Mouse (Mus musculus) limb, embryonic 15.5 days (tissue): ENCODE measurements around the gene Armcx1. TPM values are rescaled to one million over a fixed set of nuclear protein-coding genes. Genes with fewer than 3 reads are reported as not detected.
"Not testable (repeated sequence)": the region's sequence is repeated elsewhere in the genome, so short reads cannot be mapped to it uniquely, and the experiment has no call there.

Experiments used
- ATAC-seq: fragments of 200-750 bp; cut with Nextera tagmentation; 2 replicates; pipeline ENCODE4 v1.8.0; 2017; ENCODE audit warnings: low read depth, moderate TSS enrichment; ENCODE audit not compliant: insufficient number of reproducible peaks, low FRiP score, low TSS enrichment
- H3K27ac ChIP-seq: fragments of 300-500 bp; sonication (generic); 2 replicates; pipeline ENCODE4 v1.5.1; 2015; ENCODE audit warnings: moderate library complexity, mild to moderate bottlenecking, inconsistent platforms
- H3K27me3 ChIP-seq: fragments of 300-500 bp; sonication (generic); 2 replicates; pipeline ENCODE4 v1.6.1; 2015; ENCODE audit warnings: inconsistent platforms
- H3K36me3 ChIP-seq: fragments of 300-500 bp; sonication (generic); 2 replicates; pipeline ENCODE4 v1.6.1; 2015; ENCODE audit warnings: inconsistent platforms
- H3K4me1 ChIP-seq: fragments of 300-500 bp; sonication (generic); 2 replicates; pipeline ENCODE4 v1.6.1; 2015; ENCODE audit warnings: inconsistent platforms
- H3K4me2 ChIP-seq: fragments of 300-500 bp; sonication (generic); 2 replicates; pipeline ENCODE4 v1.6.1; 2015; ENCODE audit warnings: mild to moderate bottlenecking, inconsistent platforms
- H3K4me3 ChIP-seq: fragments of 300-500 bp; sonication (generic); 2 replicates; pipeline ENCODE4 v1.5.1; 2015; ENCODE audit warnings: mild to moderate bottlenecking, inconsistent platforms
- H3K9ac ChIP-seq: fragments of 300-500 bp; sonication (generic); 2 replicates; pipeline ENCODE4 v1.6.1; 2015; ENCODE audit warnings: inconsistent platforms
- H3K9me3 ChIP-seq: fragments of 300-500 bp; sonication (generic); 2 replicates; pipeline ENCODE4 v1.6.1; 2016; ENCODE audit warnings: inconsistent platforms
- WGBS: fragments of 180-500 bp; shearing (Covaris S2); methylation state at CpG from one replicate; pipeline ENCODE4 v1.1.7; 2015; 5-methylcytosine and 5-hydroxymethylcytosine counted together
- polyA plus RNA-seq: library from polyadenylated mRNA; unstranded; fragments of >200 nt; fragmentation: Nextera tagmentation; extraction: Ambion mirVana; gene quantifications from 2 replicates; pipeline ENCODE4 v1.2.1, GENCODE M21; 2015

Armcx1 gene
- polyA plus RNA-seq, result 66.5 TPM in 2 replicates

DNA sequence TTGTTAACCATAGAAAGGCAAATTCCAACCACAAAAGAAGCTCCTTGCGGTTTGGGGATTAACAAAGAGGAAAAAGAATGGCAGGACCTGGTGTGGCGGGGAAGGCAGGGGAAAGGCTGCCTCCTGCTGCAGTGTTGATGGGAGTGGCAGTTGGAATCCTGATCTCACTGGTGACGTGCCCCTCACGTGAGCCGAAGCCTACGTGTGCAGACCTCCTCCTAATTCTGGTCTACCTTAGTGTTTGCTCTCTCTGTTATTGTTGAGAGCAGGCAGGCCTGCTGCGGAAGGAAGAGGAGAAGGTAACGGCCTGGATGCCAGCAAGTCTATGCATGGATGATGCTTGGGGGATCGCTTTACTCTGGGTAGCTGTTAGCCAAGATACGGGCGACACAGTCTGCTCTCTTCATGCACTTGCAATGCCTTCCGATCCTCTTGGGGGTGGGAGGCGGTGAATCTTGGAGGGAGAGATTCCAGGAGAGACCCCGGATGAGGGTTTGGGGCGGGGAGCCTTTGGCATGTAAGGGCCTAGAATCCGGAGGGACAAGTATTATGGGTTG is at the start of gene Armcx1:
TSS of gene Armcx1 (plus strand) at position 212 of the 557 bp plus-strand sequence.
- no peaks in the 10 kb centered on the region for H3K4me1 ChIP-seq
- H3K9ac ChIP-seq, result peak within 1 kb of the TSS; percentile 32; the same call in 1 of the 2 replicates
- peak; percentile 93 for ATAC-seq
- peak within 1 kb of the TSS; percentile 53 for H3K4me3 ChIP-seq
- H3K27ac ChIP-seq, result peak within 1 kb of the TSS; percentile 90
- peak within 1 kb of the TSS; percentile 40 for H3K4me2 ChIP-seq
- H3K27me3 ChIP-seq, result peaks cover 12% of the 10 kb centered on the region; the same call in 1 of the 2 replicates
- H3K36me3 ChIP-seq, result peaks cover 12% of the 10 kb centered on the region
- WGBS, result 19% methylated on average over 16 of the region's 16 CpGs
- no peaks in the 10 kb centered on the region for H3K9me3 ChIP-seq

DNA sequence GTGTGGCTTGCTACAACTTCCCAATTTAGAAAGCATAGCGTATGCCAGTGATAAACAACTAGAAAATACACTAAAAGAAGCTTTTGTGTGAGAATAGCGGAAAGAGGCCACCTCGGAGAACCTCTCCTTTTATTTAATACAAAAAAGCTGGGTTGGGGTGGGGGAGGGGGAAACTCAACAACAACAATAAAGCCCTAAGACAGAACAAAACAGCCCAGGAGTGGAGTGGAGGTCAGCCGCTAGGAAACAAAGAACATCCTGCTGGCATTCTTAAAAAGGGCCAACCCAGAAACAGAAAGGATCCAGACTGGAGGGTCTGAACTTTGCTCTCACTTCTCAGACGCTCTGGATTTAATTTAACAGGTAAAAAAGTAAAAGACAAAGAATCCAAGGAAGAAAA is 42.7 kb upstream of the Armcx1 start:
- Histone ChIP-seq H3K4me3 (no peak overlapping the region), H3K27me3 (no peaks in the 10 kb centered on the region), H3K9me3 (no peaks in the 10 kb centered on the region), H3K36me3 (no peaks in the 10 kb centered on the region), H3K9ac (no peak overlapping the region), H3K27ac (no peak overlapping the region), H3K4me1 (no peaks in the 10 kb centered on the region), H3K4me2 (no peak overlapping the region)
- ATAC-seq, result no peak
- 47% methylated on average over 5 of the region's 5 CpGs for WGBS

DNA sequence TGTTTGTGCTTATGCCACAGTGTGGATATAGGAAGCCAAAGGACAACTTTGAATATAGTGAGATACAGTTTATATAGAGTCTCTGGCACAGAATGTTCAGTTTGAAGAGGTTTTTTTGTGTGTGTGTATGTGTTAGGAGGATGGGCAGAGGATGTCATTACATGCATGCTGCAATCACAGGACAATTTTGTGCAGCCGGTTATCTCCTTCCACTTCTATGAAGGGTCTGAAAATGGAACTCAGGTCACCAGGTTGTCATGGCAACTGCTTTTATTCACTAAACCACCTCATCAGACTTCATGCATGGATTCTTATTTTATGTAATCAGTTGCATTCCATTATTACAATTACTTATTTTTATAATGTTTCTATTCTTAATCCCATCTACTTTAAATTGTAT is 41.8 kb upstream of the Armcx1 start:
- ATAC-seq, result no peak
- 63% methylated on average over 1 of the region's 1 CpGs for WGBS
- no peaks in the 10 kb centered on the region for H3K27me3 ChIP-seq
- no peak overlapping the region for H3K9ac ChIP-seq
- no peaks in the 10 kb centered on the region for H3K36me3 ChIP-seq
- H3K4me3 ChIP-seq, result no peak overlapping the region
- H3K9me3 ChIP-seq, result no peaks in the 10 kb centered on the region
- H3K4me2 ChIP-seq, result no peak overlapping the region
- no peak overlapping the region for H3K27ac ChIP-seq
- H3K4me1 ChIP-seq, result no peaks in the 10 kb centered on the region

DNA sequence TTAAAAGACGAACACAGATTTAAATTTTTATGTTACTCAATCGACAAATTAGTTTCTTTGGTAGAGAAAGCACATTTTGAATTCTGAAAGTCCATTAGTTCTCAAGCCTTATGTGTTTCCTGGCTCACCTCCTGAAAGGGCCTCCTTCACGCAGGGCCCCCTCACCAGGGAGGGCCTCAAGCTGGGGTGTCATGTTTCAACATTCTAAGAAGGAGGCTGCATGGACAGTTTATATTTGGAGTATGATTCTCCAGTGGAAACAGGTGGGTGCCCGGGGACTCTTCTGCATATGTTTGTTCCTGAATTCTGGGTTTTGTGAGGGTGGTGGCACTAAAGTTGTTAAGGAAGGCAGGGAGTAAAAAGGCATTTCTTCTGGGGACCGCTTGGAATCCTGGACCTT is 32.8 kb upstream of the Armcx1 start:
- Histone ChIP-seq H3K4me3 (peak overlapping the region; percentile 54), H3K4me2 (peak overlapping the region; percentile 32), H3K4me1 (no peaks in the 10 kb centered on the region), H3K27me3 (0 out of 2 replicates have a peak, but pooled peaks cover 8% of the 10 kb centered on the region), H3K36me3 (peaks cover 8% of the 10 kb centered on the region; the same call in 1 of the 2 replicates), H3K27ac (peak overlapping the region; percentile 77), H3K9me3 (no peaks in the 10 kb centered on the region), H3K9ac (no peak overlapping the region)
- WGBS, result 32% methylated on average over 5 of the region's 5 CpGs
- ATAC-seq, result no peak

DNA sequence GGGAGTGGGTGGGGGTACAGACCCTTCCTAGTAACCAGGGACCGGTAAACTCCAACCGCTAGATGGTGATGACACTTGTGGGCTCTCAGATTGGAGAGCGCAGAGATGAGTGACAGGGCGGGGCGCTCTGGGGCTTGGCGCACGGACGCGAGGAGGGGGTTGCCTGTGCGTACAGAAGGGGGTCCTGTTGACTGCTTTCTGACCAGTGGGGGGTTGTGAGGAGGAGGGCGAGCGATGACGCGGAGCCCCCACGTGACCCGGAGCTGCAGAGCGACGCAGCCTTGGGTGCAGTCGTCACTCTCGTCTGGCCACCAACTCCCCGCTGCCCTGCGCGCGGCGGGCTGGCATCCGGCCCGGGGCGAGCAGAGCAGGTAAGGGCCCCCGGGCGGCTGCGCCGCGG is 31.5 kb upstream of the Armcx1 start, which contains the start of gene Armcx4:
TSS of gene Armcx4 (plus strand) at position 253 of the 400 bp plus-strand sequence.
- peak within 1 kb of the TSS; percentile 56 for H3K9ac ChIP-seq
- peaks cover 12% of the 10 kb centered on the region; the same call in 1 of the 2 replicates for H3K27me3 ChIP-seq
- H3K27ac ChIP-seq, result peak within 1 kb of the TSS; percentile 89
- H3K4me1 ChIP-seq, result no peaks in the 10 kb centered on the region
- ATAC-seq, result peak; percentile 89
- H3K4me3 ChIP-seq, result peak within 1 kb of the TSS; percentile 54
- no peaks in the 10 kb centered on the region for H3K9me3 ChIP-seq
- H3K4me2 ChIP-seq, result peak within 1 kb of the TSS; percentile 38
- peaks cover 19% of the 10 kb centered on the region for H3K36me3 ChIP-seq
- WGBS, result 19% methylated on average over 20 of the region's 33 CpGs

DNA sequence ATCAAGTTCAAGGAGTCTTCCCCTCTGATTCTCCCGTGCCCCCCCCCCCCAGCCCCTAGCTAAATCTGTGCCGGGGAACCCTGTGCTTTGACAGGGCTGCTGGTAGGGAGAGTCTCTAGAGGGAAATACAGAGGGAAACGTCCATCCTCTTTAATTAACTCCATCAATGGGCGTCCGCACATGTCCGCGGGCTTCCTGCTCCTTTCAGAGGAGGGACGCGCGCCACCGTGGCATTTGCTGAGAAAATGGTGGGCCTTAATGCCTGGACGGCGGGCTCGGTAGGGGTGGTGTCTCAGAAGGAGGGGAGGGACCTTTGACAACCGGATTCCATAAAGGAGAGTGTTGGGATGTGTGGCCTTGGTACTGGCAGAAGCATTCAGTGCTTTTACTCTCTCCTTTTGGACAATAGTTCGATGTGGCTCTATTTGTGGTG is 31.0 kb upstream of the Armcx1 start:
- ATAC-seq, result peak; percentile 44; the same call in 1 of the 2 replicates
- Histone ChIP-seq H3K27me3 (peaks cover 12% of the 10 kb centered on the region; the same call in 1 of the 2 replicates), H3K4me1 (no peaks in the 10 kb centered on the region), H3K4me3 (peak overlapping the region; percentile 54), H3K27ac (peak overlapping the region; percentile 89), H3K36me3 (peaks cover 23% of the 10 kb centered on the region), H3K4me2 (peak overlapping the region; percentile 38), H3K9ac (peak overlapping the region; percentile 56), H3K9me3 (no peaks in the 10 kb centered on the region)
- 21% methylated on average over 16 of the region's 16 CpGs for WGBS

DNA sequence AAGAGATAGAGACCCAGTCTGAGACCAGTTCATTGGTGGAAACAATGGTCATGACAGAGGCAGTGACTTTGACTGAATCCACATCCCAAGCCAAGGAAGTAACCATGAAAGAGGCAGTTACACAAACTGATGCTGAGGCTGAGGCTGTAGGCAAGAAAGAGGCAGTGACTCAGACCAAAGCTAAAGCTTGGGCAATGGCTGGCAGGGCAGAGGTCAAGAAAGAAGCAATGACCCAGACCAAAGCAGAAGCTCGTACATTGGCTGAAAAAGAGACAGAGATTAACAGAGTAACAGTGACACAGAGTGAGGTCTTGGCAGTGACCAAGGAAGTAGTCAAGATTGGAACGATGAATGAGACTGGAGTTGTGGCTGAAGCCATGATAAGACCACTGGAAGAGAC is 28.1 kb upstream of the Armcx1 start:
- WGBS, result 85% methylated on average over 2 of the region's 2 CpGs
- Histone ChIP-seq H3K36me3 (peaks cover 37% of the 10 kb centered on the region), H3K4me3 (no peak overlapping the region)

DNA sequence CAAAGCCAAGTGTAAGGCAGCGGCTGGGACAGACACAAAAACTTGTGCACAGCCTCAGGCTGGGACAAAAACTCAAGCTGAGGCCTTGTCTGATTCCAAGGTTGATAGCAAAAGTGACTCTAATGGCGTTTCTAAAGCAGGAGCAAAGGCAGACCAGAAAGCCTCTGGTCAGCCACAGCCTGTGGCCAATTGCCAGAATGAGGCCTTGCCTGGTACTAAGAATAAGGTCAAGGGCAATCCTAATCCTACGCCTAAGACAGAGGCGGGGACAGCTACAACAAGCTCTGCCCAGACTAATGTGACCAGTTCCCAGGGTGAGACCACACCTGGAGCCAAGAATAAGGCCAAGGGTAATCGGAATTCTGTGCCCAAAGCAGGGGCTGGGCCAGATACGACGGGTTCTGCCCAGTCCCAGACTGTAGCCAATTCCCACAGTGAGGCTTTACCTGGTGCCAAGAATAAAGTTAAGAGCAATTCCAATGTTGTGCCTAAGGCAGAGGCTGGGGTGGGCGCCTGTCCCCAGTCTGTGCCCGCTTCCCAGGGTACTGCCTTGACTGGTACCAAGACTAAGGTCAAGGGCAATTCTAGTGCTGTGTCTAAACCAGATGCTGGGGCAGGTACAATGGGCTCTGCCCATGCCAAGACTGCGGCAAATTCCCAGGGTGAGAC is 26.8 kb upstream of the Armcx1 start:
- no peak overlapping the region for H3K4me2 ChIP-seq
- H3K9me3 ChIP-seq, result no peaks in the 10 kb centered on the region
- H3K27me3 ChIP-seq, result peaks cover 17% of the 10 kb centered on the region; the same call in 1 of the 2 replicates
- H3K36me3 ChIP-seq, result peaks cover 40% of the 10 kb centered on the region
- H3K4me3 ChIP-seq, result no peak overlapping the region
- H3K27ac ChIP-seq, result no peak overlapping the region
- WGBS, result 92% methylated on average over 10 of the region's 10 CpGs
- no peak for ATAC-seq
- no peak overlapping the region for H3K9ac ChIP-seq
- no peaks in the 10 kb centered on the region for H3K4me1 ChIP-seq

More for the DNA sequence above, 28.1 kb upstream of the Armcx1 start:
- H3K9me3 ChIP-seq, result no peaks in the 10 kb centered on the region
- H3K4me1 ChIP-seq, result no peaks in the 10 kb centered on the region
- ATAC-seq, result no peak
- H3K4me2 ChIP-seq, result no peak overlapping the region
- H3K27me3 ChIP-seq, result peaks cover 12% of the 10 kb centered on the region; the same call in 1 of the 2 replicates
- H3K27ac ChIP-seq, result no peak overlapping the region
- H3K9ac ChIP-seq, result no peak overlapping the region

DNA sequence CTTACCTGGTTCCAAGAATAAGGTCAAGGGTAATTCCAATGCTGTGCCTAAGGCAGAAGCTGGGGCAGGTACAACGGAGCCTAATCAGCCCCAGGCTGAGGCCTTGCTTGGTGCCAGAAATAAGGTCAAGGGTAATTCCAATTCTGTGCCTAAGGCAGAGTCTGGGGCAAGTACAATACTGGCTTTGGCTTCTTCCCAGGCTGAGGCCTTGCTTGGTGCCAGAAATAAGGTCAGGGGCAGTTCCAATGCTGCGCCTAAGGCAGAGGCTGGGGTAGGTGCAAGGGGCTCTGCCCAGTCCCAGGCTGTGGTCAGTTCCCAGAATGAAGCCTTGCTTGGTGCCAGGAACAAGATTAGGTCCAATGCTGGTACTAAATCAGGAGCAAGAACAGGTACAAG is 26.2 kb upstream of the Armcx1 start:
- peaks cover 12% of the 10 kb centered on the region; the same call in 1 of the 2 replicates for H3K27me3 ChIP-seq
- 88% methylated on average over 2 of the region's 2 CpGs for WGBS
- ATAC-seq, result no peak
- no peak overlapping the region for H3K4me3 ChIP-seq
- peaks cover 40% of the 10 kb centered on the region for H3K36me3 ChIP-seq
- no peaks in the 10 kb centered on the region for H3K9me3 ChIP-seq
- no peak overlapping the region for H3K27ac ChIP-seq
- no peak overlapping the region for H3K4me2 ChIP-seq
- no peaks in the 10 kb centered on the region for H3K4me1 ChIP-seq
- no peak overlapping the region for H3K9ac ChIP-seq

DNA sequence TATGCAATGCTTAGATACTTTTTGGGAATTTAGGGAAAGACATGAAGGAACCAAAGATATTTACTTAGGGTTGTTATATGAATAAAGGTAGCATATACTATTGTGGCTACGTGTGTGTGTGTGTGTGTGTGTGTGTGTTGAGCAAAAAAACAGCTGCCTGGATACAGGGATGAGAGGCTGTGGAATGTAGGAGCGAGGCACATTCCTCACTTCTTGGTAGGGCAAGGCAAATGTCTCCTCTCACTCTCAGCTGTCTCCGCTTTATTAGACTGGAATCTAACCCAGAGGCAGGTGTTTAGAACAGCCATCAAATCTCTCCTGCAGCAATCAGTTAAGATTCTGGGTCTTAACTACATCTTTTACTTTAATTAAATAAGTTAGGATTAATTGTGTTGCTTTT is 900 bp upstream of the Armcx1 start:
- H3K27ac ChIP-seq, result no peak overlapping the region
- ATAC-seq, result no peak
- WGBS, result 33% methylated on average over 3 of the region's 3 CpGs
- no peak overlapping the region for H3K4me3 ChIP-seq
- no peak overlapping the region for H3K4me2 ChIP-seq
- peaks cover 12% of the 10 kb centered on the region; the same call in 1 of the 2 replicates for H3K27me3 ChIP-seq
- peaks cover 12% of the 10 kb centered on the region for H3K36me3 ChIP-seq
- H3K9me3 ChIP-seq, result no peaks in the 10 kb centered on the region
- no peaks in the 10 kb centered on the region for H3K4me1 ChIP-seq
- H3K9ac ChIP-seq, result no peak overlapping the region

DNA sequence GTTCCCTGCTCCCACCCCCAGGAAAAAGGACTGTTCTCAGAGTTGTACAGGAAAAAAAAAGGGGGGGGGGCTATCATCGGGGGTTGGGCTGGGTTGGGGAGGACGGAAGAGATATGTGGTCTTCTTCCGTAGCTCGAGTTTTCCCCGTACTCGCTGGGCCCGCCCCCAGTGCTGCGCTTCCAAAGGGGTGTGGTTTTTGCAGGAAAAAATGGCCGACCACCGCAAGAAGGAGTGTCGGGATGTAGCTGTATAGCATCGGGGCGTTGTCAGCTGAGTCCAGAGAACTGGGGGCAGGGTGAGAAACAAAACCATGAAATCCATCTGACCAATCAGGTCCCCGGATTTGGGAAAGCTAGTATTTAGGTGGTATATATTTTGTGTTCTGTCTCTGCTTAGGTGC is 761 bp downstream of the Armcx1 start:
- Histone ChIP-seq H3K27me3 (peaks cover 12% of the 10 kb centered on the region; the same call in 1 of the 2 replicates), H3K27ac (peak overlapping the region; percentile 90), H3K4me2 (peak overlapping the region; percentile 40), H3K9ac (0 out of 2 replicates have a peak overlapping the region, but pooled peaks have one; percentile 32), H3K36me3 (peaks cover 12% of the 10 kb centered on the region), H3K9me3 (no peaks in the 10 kb centered on the region), H3K4me3 (peak overlapping the region; percentile 53), H3K4me1 (no peaks in the 10 kb centered on the region)
- ATAC-seq, result peak; percentile 84
- 28% methylated on average over 14 of the region's 14 CpGs for WGBS

DNA sequence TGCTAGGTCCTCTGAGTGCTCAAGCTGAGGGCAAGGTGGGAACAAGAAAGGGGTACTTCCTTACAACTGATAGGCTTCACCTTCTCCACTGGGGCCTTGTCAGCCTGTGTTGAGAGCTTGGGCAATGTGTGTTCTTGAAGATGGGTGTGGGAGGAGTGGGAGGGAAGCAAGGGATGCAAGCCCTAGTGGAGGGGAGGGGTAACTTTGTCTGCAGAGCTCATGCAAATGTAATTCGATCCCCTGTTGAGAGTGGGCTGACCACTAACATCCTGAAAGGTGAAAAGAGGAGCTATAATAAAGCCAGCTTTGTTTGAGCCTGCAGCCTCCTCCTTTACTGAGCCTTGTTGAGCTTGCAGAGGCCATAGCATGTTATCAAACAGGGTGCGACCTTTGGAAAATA is 6.0 kb downstream of the Armcx1 start:
- WGBS, result 55% methylated on average over 2 of the region's 2 CpGs
- not testable (repeated sequence) for H3K9ac ChIP-seq, H3K27ac ChIP-seq, H3K9me3 ChIP-seq, H3K27me3 ChIP-seq, H3K4me2 ChIP-seq, ATAC-seq, H3K4me1 ChIP-seq, H3K4me3 ChIP-seq
- peaks cover 12% of the 10 kb centered on the region for H3K36me3 ChIP-seq
